Mouse (Mus musculus): Measurements from ENCODE around the gene Syngr2. TPM values are rescaled to one million over a fixed set of nuclear protein-coding genes. Genes with fewer than 3 reads are reported as not detected.

The Syngr2 gene
- total RNA-seq (2021), result 10 to 100 TPM in 1 of 2 experiments, 1 to 10 TPM in 1; 9.3 to 15.8 TPM
- long read RNA-seq, experiment 1, transcript Syngr2-201 (4 exons, 1,520 nt), result major isoform, 21 of 23 reads
- long read RNA-seq, experiment 1, partial matches to known transcripts, result 2 of 23 reads
- long read RNA-seq, experiment 1, other reads (novel, unspliced or antisense), result 0 of 23 reads
- long read RNA-seq, experiment 2, transcript Syngr2-201 (4 exons, 1,520 nt), result major isoform, 12 of 12 reads
- long read RNA-seq, experiment 2, partial matches to known transcripts, result 0 of 12 reads
- long read RNA-seq, experiment 2, other reads (novel, unspliced or antisense), result 0 of 12 reads

DNA sequence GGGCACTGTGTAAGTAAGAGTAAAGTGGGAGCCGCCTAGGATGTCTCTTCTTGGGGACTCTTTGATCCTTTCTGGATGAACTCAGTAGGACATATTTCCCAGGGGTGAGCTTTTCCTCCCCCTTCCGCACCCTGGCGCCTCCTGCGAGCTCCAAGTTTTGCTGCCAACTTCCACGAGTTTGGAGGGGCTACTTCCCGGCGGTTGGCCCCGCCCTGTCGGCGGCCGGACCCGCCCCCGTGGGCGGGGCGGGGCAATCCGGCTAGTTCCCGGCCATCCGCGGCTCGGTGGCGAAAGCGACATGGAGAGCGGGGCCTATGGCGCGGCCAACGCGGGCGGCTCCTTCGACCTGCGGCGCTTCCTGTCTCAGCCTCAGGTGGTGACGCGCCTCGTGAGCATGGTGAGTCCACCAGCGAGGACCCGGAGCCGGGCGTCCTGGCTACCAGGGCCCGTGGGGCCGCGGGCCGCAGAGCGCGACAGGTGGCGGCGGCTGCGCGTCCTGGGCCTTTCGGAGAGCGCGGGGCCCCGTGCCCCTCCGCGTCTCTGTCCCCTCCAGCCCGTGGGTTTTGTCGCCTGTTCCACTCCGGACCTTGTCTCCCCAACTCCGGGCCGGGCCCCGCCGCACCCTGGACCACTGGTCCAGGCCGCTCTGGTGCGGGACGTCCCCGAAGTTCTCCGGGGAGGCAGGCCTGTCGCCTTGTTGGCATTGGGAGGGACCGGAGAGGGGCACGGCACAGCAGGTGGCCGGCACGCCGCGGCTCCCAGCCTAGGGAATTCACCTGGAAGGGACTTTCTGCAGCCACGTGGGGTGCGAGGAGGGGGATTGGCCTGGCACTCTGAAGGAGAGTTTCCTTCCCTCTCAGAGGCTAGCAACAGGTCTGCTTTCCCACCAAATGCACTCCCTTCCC lies at the start of gene Syngr2, which contains the start of gene Gm20708:
Syngr2 (plus strand) TSS at position 262 of the 905 bp plus-strand sequence.
Gm20708 (plus strand) TSS at position 262 of the 905 bp plus-strand sequence.
- peak in 1 of 2 experiments; percentile 36 for DNase-seq (ENCODE audit: low spot score in 2 of 2)

DNA sequence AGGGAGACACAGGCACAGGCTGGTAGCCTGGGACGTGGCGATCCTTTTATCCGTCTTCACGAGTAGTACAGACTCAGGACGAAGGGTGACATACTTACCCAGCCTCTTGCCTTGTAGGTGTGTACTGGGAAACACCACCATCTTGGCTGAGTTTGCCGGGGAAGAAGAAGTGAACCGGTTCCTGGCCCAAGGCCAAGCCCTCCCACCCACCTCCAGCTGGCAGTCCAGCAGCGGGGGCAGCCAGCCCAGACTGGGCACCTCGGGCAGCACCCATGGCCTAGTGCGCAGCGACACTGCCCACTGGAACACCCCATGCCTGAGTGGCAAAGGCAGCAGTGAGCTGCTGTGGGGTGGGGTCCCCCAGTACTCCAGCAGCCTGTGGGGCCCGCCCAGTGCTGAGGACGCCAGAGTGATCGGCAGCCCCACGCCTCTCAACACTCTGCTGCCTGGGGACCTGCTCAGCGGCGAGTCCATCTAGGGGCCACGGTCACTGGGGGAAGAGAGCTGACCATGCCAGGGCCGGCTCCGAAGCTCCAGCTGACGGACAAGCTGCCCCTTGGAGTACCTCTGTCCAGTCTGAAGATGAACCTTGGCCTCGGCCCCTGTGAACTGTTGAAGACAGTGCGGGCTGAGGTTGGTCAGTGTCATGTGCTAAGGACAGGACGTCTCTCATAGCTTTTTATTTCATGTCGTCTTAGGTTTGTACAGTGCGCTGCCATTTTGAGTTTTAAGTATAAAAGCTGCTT lies 48.9 kb upstream of the Syngr2 start:
- DNase-seq (ENCODE audit: low spot score in 2 of 2), result peak; percentile 53 to 69

GRCm38 (mm10) chr11:117761801-117762200 lies 47.7 kb upstream of the Syngr2 start:
- no peak for DNase-seq (ENCODE audit: low spot score in 2 of 2)

DNA sequence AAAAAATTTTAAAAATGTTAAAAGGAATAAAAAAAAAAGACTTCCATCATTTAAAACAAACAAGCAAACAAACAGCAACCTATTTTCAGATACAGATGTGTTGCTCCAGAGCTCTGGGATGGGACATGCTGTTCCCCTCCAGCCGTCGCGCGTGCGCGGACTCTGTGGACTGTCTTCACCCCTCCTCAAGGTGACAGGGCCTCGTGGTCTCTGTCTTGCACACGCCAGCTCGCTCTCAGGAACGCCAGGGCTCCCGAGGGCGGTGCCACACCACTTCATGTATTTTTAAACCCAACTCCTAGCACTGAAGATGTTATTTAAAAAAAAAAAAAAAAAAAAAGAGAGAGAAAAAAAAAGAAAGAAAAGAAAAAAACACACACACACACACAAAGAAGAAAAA lies 47.2 kb upstream of the Syngr2 start:
- no peak for DNase-seq (ENCODE audit: low spot score in 2 of 2)

- no peak for DNase-seq (ENCODE audit: low spot score in 2 of 2)
Observed at GRCm38 (mm10) chr11:117764319-117764718, 45.1 kb upstream of the Syngr2 start.

- no peak for DNase-seq (ENCODE audit: low spot score in 2 of 2)
Observed at GRCm38 (mm10) chr11:117765361-117765760, 44.1 kb upstream of the Syngr2 start.

- DNase-seq (ENCODE audit: low spot score in 2 of 2), result peak in 1 of 2 experiments; percentile 53
Observed at GRCm38 (mm10) chr11:117766275-117766674, 43.2 kb upstream of the Syngr2 start.

DNA sequence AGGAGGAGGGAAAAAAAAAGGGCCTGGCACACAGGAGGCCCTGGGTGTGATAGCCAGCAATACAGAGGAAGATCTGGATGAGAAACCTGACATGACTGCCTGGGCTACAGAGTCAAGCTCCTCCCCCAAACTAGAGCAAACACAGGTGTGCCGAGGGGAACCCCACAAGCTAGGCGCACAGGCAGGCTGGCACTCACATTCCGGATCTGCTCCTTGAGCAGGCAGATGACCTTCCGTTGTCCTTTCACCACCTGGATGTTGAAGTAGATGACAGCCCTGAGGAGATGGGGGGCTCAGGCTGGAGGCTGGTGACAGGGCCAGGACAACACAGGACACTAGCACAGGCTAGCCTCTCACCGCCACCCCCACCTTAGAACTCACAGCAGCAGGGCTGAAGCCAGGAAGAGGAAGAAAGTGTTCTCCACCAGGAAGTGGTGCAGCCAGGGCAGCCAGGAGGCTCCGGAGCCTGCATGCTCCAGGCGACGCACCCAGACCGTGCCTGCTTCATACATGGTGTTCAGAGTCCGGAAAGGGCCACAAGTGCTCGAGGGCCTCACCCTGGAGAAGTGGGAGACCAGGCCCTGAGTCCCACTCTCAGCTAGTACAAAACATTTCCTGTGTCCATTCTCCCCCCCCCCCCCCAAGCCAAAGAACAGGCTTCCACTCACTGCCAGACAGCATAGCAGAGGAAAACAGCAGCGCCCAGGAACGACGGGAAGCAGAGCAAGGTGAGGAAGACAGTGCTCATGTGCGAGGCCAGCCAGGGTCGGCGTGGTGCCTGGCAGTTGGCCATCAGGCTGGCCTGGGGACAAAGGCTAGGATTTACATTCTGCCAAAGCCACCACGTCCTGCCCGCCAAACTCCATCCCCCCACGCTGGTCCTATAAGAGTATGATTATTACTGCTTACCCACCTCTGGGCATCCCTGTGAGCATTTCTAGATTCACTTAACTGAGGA lies 40.5 kb upstream of the Syngr2 start:
- no peak for DNase-seq (ENCODE audit: low spot score in 2 of 2)

- no peak for DNase-seq (ENCODE audit: low spot score in 2 of 2)
Observed at GRCm38 (mm10) chr11:117769683-117770047, 39.8 kb upstream of the Syngr2 start.

DNA sequence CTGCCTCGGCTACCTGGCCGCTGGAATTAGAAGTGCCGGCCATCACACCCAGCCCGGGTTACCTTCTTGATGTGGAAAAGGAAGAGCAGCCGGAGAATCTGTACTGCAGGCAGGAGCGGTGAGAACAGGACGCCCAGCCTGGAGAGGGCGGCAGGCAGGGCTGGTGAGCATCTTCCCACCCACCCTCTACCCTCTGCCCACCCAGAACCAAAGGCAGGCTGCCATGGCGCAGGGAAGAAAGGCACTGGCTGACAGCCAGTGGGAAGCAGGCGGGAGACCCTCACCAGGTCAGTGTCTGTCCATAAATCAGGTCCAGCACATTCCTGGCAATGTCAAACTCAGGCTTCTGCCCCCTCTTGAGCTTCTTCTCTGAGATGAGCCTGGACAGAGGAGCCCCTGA lies 39.1 kb upstream of the Syngr2 start:
- no peak for DNase-seq (ENCODE audit: low spot score in 2 of 2)

DNA sequence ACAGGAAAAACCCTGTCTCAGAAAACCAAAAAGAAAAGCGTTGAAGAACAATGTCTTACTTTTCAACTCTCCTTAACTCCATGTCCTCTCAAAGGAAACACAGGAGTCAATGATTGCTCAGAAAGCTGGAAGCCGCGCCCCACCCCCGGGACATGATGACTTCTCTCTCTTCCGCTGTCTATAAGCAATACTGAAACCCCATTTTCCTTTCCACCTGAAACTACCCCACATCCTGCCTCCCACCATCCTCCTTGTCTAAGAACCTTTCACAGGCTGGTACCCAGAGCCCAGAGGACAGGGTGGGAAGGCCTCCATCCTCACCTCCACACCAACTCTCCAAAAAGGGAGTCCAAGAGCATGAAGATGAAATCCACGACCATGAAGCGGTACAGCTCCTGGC lies 37.1 kb upstream of the Syngr2 start:
- DNase-seq (ENCODE audit: low spot score in 2 of 2), result no peak

DNA sequence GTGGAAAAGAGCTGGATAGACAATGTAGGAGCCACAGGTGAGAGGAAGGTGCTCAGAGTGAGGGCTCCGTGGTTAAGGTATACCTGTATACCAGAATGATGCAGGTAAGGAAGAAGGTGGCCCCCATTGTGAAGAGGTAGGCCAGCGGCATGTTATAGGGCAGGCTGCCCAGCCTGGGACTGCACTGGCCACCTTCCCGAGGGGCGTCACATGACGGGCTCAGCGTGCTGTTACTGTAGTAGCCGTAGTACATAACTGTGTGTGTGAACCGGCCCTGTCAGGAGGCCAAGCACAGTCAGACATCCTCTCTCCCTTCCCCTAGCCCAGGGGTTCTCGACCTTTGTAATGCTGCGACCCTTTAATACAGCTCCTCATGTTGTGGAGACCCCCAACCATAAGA lies 34.5 kb upstream of the Syngr2 start:
- DNase-seq (ENCODE audit: low spot score in 2 of 2), result no peak

DNA sequence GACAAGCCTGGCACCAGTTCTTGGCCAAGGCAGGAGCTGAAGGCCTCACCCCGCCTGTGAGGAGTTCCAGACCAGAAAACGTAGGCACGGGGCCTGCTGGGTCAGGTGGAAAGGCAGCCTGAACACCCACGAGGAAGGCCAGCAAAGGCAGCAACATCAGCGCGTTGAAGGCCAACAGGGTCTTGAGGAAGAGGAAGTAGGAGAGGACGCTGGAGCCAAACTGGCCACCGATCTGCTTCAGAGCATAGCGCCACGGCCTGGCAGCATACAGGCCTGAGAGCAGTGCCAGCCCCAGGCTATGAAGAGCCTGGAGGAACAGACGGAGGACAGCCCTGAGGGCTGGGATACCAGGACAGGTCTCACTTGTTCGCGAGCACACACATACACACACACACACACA lies 33.9 kb upstream of the Syngr2 start:
- no peak for DNase-seq (ENCODE audit: low spot score in 2 of 2)

DNA sequence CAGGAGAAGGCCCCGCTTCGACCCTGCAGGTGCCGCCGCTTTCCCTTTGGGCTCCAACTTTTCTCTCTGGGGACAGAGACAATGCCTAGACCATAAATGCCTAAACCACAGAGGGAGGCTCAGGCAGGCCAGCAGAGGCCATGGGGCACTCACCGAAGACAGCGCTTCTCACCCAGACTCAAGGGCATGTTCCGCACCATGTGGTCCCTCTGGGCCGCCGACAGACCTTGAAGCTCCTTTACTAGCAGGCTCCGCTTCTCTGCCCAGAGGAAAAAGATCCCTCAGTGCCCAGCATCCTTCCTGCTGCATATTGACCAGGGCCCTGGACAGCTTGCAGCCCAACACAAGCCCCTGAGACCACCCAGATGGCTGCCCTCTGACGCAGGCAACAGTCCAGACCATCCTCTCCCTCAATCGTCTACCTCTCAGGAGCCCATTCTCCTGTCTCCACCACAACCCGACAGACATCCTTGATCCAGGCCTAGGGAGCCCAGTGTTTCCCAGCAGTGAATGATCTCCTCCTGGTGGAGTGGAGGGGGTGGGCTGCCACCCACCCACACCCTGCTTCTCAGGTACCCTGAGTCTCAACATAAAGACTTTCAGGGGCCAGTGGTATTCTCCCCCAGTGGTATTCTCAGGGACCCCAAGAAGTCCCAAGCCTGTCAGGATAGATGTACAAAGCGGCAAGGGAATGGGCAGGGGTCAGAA lies 33.2 kb upstream of the Syngr2 start:
- no peak for DNase-seq (ENCODE audit: low spot score in 2 of 2)

GRCm38 (mm10) chr11:117777111-117777510 lies 32.4 kb upstream of the Syngr2 start:
- no peak for DNase-seq (ENCODE audit: low spot score in 2 of 2)

GRCm38 (mm10) chr11:117778031-117778430 lies 31.4 kb upstream of the Syngr2 start:
- DNase-seq (ENCODE audit: low spot score in 2 of 2), result no peak

GRCm38 (mm10) chr11:117778851-117779433 lies 30.5 kb upstream of the Syngr2 start:
- no peak for DNase-seq (ENCODE audit: low spot score in 2 of 2)

DNA sequence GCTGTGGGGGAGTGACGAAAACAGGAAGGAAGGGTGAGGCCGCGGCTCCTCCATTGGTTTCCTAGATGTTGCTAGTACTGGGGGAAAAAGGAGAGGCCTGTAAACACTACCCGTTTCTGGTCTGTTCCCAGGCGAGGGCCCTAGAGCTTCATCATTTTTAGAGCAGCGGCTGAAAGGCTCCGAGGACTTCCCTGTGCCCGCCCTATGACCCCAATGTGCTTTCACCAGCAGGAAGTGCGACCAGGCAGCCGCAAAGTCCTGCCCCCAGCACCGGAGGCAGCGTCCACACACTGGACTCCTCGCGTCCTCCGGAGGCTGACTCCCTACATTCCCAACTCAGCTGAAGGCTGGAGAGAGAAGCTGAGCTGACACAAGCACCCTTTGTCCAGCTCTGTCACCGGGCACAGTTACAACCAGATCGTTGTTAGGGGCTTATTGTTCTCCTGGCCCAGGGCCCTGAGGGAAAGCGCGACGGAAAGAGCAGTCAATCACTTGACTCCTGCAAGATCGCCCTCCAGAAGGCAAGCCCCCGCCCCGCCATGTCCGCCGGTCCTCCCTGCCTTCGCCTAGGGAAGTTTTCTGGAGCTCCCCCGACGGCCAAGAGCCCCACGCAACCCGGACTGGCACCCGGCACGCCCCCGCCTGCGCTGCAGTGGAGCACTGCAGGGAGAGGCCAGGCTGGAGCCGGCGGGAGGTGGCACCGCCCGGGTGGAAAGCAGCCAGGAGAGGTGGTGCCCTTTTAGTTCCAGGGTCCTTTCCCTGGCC lies 29.9 kb upstream of the Syngr2 start:
- peak in 1 of 2 experiments; percentile 37 for DNase-seq (ENCODE audit: low spot score in 2 of 2)

- DNase-seq (ENCODE audit: low spot score in 2 of 2), result no peak
Observed at GRCm38 (mm10) chr11:117780199-117780515, 29.3 kb upstream of the Syngr2 start.
